Mouse (Mus musculus) spleen, adult 12 weeks (tissue): ENCODE data around the gene Cenpf.

Source experiments
- DNase-seq: peaks from one replicate; pipeline ENCODE4 v3.0.0; 2022; ENCODE audit warnings: low spot score

Gene Cenpf

DNA sequence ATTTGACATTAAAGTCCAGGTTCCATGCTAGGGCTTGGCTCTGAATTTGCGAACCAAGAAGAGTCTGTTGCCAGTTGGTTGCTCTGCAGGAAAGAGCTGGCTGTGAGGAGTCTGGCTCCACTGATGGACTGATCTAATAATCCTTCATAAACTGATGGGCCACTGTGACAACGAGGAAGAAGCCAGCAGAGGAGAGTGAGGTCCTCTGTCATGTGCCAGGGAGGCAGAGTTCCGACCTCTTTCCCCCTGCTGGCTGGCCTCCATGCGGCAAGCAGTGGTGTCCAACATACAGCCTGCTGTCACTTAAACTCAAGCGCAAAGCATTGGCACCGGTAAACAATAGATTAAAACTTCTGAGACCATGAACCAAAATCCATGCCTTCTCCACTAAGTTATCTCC is 57.9 kb downstream of the Cenpf start:
- DNase-seq = no peak

DNA sequence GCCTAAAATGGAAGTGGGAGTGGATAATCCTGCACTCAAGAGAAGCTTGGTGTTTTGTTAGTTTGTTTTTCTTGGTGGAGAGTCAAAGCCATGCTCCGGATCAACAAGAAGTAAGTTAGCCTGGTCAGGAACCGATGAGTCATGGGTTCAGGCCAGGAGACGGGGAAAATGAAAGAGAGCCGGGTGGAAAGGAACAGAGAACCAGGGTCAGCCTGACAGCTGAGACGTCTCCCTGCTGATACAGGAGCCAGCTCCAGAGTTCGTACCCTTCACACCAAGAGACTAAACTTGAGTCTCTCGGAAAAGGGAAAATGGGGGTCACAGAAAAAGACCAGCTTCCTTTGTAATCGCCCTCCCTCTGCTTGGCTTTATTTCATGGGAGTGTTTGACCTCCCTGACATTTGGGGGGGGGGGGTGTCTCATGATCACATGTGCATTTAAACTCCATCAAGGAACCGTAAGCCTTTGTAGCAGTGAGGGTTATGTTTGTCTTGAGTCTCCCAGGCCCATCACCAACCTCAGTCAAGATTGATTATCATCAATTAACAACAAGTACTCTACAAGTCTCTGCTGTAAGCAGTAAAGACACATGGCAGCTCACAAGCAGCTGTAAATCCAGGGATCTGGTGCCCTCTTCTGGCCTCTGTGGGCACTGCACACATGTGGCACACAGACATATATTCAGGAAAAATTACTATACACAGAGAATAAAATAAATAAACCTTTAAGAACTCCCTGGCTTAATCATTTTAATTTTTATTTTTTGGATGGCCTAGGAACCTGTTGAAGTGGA is 59.7 kb downstream of the Cenpf start:
- DNase-seq = peak; percentile 33

DNA sequence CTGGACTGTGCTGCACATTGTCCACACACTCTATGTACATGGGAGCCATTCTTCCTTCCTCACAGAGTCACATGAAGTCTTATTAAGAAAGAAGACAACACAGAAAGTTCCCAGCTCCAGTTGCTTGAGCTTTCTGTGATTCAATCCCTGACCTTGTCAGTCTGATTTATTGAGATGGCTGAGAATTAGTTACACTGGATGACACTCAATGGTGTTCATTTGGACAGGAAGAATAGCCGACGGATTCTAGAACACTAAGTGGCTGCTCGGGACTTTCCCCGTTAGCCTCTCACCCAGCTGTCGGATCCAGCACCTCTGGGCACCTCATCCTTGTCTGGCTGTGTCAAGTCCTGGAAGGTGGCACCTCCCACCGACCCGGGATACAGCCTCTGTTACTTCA is 63.1 kb downstream of the Cenpf start:
- no peak for DNase-seq

DNA sequence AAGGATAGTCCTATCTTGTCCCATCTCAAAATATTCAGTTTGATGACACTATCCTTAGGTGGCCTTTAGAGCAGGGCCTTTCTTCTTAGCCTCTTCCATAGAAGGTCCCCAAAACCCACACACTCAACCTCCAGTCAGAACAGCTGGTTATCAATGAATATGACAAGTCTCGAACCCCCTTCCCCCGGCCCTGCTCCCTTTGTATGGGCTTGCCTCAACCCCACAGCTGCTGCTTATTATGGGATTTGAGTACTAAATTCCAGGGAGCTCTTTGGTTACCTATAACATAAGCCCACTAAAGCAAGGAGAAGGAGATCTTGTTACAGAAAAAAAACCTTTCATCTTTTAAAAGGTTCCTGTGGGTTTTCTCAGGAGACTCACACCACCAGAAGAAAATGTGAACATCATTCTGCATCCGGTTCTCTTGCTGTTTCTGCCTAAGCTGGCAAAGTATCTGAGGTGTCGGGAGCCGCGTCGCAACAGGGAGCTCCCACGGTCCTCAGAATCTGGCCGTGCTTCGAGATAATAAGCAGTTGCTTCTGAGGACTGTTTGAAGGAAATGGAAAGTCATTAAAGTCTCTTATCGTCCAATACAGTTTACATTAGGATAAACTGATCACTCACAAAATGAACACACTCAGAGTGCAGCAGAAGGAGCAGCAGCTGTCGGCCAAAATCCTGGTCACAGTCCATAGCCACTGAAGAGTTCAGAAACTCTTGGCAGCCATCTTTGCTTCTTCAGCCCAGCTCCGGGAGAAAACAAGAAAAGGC is 68.7 kb downstream of the Cenpf start:
- DNase-seq = no peak

DNA sequence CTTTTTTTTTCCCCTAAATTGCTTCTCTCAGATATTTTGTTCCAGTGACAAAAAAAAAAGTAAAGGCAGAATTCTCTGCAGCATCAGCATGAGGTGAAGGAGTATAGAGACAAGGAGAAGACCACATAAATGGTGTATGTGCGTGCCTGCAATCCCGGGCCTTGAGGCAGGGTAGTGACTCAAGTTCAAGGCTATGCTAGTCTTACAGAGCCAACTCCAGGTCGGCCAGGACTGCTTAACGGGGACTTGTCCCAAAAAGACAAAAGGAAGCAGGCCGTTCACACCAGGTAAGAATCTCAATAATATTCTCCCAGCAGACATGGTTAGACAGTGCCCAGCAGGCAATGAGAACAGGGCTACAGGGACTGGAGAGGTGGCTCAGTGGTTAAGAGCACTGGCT is 70.5 kb downstream of the Cenpf start:
- DNase-seq = no peak

DNA sequence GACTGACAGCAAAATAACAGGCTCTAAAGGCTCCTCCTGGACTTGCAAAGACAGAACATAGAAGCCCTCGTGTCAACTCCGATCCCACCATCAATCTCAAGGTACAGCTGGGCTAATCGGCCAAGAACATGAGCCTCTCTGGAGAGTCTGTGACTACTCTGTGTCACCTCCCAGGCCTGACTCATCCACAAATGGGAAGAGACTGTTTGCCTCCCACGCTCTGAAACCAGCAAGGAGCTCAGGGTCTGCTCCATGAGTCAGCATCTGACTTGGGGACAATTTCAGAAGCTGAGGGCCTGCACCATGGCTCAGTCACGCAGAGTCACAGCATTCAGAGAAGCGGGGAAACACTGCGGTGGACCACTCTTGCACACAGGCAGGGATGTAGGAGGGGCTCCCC is 72.6 kb downstream of the Cenpf start:
- no peak for DNase-seq

DNA sequence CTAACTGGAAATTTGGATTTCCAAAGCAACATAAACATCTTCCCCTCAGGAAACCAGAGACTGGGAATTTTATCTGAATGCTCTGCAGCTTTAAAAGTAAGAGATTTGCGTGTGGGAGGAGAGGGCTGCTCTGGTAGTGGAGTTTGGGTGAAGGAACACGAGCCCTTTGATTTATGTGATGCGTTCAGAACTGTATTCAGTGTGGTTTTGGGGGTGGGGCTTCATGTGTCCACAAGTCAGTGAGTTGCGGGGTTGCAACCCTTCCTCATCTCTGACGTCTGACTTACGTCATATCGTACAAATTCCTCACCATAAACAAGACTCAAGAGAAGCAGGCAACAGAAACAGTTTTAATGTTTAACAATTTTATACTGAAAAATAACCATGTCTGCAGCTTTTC is 74.8 kb downstream of the Cenpf start:
- DNase-seq = no peak

DNA sequence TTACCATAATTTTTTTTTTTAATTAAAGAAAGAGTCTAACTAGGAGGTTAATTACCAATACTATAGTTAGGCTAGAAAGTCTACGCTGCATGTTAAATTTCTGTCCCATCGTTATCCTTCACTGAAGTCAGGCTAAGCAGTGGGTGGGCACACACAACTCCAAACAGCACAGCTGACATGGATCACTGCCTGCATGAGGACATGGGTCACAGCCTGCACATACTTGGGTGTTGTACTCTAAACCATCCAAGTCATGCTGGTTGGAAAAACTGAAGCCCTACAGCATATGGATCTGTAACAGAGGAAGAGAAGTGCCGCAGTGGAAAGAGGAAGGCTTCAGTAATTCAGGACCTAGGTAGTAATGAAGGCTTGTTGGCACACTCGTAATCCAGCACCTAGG is 76.1 kb downstream of the Cenpf start:
- DNase-seq = no peak

DNA sequence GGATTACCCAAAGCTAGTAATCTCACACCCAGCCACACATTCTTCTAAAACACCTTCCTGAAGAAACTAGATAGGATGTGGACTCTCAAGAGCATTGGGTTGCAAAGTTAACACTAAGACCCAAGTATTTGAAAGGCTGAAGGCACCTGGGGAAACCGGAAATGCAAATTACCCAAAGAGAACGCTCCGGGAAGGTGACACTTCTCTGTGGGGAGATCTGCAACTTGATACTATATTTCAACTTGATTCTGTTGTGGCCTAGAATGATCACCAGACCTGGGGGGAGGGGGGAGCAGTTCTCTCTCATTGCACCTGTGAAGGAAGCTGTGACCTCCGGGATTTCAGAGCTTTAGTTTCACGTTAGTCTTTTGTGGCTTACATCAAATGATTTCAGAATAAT is 79.2 kb downstream of the Cenpf start:
- peak; percentile 17 for DNase-seq

DNA sequence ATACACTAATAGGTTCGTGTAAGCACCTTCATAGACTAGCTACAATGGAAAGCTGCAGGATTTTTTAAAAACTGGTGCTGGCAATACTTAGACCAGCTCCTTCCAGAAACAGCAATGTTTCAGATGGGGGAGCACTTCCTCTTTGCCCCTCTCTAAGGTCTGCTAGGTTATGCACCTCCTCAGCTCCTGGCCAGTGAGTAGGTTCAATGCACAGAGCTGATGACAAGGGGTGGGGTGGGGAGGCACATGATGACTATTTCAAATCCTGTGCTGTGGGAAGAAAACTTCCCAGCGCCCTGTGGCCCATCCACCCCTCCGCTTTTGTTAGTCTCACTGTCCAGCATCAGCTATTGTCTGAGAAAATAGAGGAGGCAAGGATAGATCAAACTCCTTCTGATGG is 79.8 kb downstream of the Cenpf start:
- DNase-seq = no peak

DNA sequence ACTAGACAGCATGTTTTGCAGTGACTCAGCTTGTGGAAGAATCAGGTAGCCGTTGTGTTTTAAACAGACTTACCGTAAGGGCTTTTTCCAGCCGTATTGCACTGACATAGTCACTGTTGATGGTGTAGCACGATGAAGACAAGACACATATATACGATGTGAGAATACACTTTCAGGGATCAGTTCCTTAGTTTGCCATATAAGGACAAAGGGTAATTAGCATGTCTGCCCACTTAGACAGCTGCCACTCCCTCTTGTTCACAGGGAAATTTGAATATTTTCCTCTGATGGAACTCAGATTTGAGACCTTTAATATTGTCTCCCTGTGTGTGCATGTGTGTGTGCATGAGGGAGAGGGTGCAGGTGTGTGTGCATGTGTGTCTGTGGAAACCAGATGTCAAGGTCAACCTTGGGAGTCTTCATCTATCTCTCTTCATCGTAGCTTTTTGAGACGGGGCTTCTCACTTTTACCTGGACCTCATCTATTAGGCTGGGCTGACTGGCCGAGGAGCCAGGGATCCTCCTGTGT is 82.2 kb downstream of the Cenpf start:
- DNase-seq = no peak

DNA sequence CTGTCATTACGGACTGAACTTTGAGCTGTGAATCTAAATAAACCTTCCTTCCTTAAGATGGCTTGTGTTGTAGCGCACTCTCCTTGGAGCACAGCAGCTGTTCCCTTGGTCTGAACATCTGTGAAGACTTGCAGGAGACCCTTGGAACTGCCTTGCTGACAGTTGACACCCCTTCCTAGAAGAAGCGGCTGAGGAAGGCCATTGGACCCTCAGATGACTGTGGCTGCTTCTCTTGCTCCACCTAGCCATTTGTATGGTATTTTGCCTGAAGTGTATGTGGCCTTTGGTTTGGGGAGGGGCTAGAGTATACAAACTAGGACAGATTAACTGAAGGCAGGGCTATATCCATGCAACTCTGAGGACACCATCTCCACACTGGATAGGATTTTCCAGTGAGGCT is 90.8 kb downstream of the Cenpf start:
- DNase-seq = no peak
